Comparison of ENCODE assay signal across 1 mouse cellular context in the genomic region with DNA sequence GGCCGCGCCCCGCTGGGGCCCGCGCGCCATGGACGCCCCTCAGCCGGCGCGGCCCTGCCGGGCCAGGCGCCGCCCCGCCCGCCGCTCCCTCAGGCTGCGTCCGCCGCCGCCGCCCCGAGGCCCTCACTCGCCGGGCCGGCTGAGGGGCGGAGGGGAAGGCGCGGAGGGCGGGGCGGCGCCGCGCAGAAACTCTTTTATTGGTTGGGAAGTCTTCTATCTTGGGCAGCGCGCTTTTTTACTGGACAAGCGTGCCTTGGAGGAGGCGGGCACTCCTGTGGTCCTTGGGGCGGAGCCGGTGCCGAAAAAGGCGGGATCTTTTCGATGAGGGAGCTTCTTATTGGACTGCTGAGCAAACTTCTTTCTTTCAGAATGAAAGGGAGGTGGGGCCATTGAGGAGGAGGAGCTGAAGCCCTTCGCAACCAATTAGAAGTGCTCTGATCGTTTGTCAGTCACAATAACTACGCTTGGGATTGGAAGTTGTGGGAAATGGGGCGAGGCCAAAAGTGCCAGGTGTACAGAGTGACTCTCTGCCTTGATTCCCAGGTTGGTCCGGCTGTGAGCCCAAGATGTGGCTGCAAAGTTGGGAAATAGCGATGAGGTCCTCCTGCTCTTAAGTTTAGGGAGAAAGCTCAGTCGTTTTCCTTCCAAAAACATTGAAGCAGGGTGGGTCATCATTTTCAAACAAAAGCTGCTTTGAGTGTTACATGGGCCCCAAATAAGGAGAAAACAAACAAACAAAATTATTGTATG.
TF ChIP-seq lines count a peak whose summit lies in the region.

A gene (minus strand): TSS at position 118 of the 750 bp plus-strand sequence.

TF ChIP-seq in MEL, 35 proteins besides CTCF, POLR2A, EP300 and RAD21 (continued from another document):
- TF ChIP-seq NRF1 (IDR thresholded peaks at IDR 0.05; ENCODE audit: insufficient read depth, low read depth, low read length, poor library complexity, severe bottlenecking), result peak; percentile 32; the same call in 1 of the 2 replicates
